Mouse (Mus musculus): Measurements from ENCODE around the gene Enpp1. TPM values are rescaled to one million over a fixed set of nuclear protein-coding genes. Genes with fewer than 3 reads are reported as not detected.

The Enpp1 gene
- polyA plus RNA-seq, 1 experiment from 2014 or later, result 2.2 TPM

DNA sequence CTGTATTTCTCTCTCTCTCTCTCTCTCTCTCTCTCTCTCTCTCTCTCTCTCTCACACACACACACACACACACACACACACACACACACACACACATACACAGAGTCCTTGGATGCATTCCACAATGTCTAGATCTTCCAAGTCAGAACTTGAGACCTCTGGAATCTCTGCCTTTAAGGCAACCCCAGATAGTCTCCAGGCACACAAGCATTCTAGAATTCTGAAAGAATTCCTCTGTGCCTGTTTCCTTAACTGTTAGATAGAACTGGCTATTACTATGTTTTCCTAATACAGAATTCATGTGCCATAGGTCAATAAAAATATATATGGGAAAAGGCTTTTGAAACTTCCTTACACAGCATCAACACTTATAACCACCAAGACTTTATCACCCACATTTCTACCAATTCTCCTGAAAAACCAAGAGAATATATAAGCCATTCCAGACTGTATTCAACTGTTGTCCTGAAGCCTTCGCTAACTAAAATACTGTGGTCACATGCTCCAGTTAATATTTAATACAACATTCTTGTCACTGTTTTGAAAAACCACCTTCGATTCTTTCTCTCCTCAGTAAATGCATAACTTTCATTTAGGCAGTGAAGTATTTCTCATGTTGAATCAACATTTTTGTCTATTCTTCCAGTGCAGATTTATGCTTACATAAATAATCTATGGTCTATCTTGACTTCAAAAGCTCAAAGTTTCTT is 5.4 kb downstream of the Enpp1 start:
- H3K4me1 ChIP-seq, result peaks cover 8% of the 10 kb centered on the region
- no peaks in the 10 kb centered on the region for H3K36me3 ChIP-seq
- no peak overlapping the region for H3K27ac ChIP-seq (replicated peaks)
- no peak overlapping the region for H3K9ac ChIP-seq (replicated peaks)
- no peak overlapping the region for H3K4me3 ChIP-seq
- peaks cover 14% of the 10 kb centered on the region for H3K27me3 ChIP-seq
- WGBS, result 88% methylated on average over 2 of the region's 2 CpGs
- no peaks in the 10 kb centered on the region for H3K9me3 ChIP-seq
- H3K4me2 ChIP-seq (replicated peaks), result no peak overlapping the region
- ATAC-seq (ENCODE audit: low FRiP score, low read depth), result no peak

DNA sequence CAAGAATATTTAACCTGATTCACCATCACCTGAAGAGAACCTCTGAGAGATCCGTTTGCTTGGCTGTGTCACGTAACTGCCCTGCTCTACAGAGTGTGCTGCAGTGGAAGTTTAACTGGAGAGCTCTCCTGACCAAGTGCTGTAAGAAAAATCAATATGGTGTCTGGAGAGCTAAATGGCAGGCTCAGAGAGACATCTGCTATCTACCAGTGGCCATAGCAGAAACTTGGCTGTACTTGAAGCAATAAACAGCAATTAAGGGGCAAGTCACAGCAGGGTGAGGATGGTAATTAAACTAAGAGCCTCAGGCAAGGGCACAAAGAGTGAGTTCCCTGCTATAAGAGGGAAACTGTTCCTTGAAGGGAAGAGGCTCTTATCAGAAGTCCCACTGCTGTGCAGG is 9.3 kb downstream of the Enpp1 start:
- Histone ChIP-seq H3K9me3 (no peaks in the 10 kb centered on the region), H3K9ac (replicated peaks) (no peak overlapping the region), H3K4me2 (replicated peaks) (no peak overlapping the region), H3K36me3 (no peaks in the 10 kb centered on the region), H3K27me3 (no peaks in the 10 kb centered on the region), H3K4me1 (no peaks in the 10 kb centered on the region), H3K4me3 (no peak overlapping the region), H3K27ac (replicated peaks) (no peak overlapping the region)
- no peak for ATAC-seq (ENCODE audit: low FRiP score, low read depth)
- 78% methylated on average over 2 of the region's 2 CpGs for WGBS

DNA sequence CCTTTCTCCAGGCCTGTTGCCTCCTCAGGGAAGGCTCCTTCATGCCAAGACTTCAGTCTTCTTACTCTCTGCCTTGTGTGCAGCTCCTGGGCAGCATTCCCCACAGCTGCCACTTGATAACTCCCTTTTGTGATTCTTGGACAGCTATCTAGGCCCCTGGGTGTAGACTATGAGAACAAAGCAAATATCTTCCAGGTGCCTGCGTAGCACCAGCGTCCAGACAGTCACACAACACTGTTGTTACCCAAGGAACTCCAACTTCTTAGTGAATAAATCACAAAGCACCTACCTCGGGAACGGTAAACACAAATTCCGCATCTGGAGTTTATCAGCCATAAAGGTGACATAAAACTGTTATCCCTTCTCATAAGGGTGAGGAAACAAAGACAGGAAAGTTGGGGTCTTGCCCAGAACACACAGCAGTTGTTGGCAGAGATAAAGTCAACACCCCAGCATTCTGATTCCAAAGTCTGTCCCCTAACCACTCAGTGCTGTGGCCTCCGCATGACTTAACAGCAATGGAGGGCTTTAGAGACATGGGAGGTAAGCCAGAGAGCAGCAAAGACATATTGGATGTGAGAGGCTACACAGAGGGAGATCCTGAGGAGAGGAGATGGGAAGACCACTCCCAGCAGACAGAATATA is 13.7 kb downstream of the Enpp1 start:
- Histone ChIP-seq H3K4me2 (replicated peaks) (no peak overlapping the region), H3K4me1 (no peaks in the 10 kb centered on the region), H3K4me3 (no peak overlapping the region), H3K27ac (replicated peaks) (no peak overlapping the region), H3K9me3 (no peaks in the 10 kb centered on the region), H3K27me3 (no peaks in the 10 kb centered on the region), H3K9ac (replicated peaks) (no peak overlapping the region), H3K36me3 (no peaks in the 10 kb centered on the region)
- ATAC-seq (ENCODE audit: low FRiP score, low read depth), result no peak
- whole genome bisulfite sequencing, result 87% methylated on average over 6 of the region's 6 CpGs

DNA sequence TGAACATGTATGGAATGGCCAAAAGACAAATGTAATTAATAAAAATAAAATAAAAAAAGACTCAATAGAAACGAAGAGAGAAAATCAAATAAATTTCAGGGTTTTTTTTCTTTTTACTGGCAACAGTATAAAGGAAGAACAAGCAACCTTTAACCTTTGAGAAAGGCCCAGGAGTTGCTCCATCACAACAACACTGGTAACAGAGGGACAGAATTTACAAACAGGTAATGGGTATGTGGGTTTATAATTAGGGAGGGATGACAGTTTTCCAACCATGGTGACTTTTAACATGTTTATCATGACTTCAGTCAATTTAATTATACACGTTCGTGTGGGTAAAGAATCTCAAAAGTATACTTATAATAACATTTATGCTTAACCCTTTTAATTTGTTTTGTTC is 15.2 kb downstream of the Enpp1 start:
- Histone ChIP-seq H3K4me2 (replicated peaks) (no peak overlapping the region), H3K27ac (replicated peaks) (no peak overlapping the region), H3K27me3 (no peaks in the 10 kb centered on the region), H3K4me3 (no peak overlapping the region), H3K4me1 (no peaks in the 10 kb centered on the region), H3K9ac (replicated peaks) (no peak overlapping the region), H3K9me3 (no peaks in the 10 kb centered on the region), H3K36me3 (no peaks in the 10 kb centered on the region)
- ATAC-seq (ENCODE audit: low FRiP score, low read depth), result no peak
- 88% methylated on average over 3 of the region's 3 CpGs for WGBS

DNA sequence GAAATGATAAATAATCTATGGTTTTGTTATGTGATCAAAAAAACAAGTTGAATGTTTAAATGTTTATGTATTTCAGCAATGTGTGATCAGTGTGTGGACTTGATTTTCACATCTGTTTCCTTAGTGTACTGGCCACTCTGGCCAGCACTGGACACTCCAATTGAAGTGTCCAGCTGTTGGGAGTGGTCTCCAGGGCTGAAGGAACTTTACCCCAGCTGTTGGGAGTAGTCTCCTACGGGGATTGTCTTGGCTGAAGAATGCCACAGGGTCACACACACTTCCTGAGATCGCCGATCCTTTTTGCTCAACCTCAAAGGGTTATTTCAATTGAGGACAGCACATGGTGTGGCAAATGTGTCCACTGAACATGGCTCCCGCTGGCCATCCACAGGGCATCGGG is 16.2 kb downstream of the Enpp1 start:
- Histone ChIP-seq H3K27me3 (no peaks in the 10 kb centered on the region), H3K4me2 (replicated peaks) (no peak overlapping the region), H3K4me1 (no peaks in the 10 kb centered on the region), H3K9ac (replicated peaks) (no peak overlapping the region), H3K27ac (replicated peaks) (no peak overlapping the region), H3K36me3 (no peaks in the 10 kb centered on the region), H3K9me3 (no peaks in the 10 kb centered on the region), H3K4me3 (no peak overlapping the region)
- ATAC-seq (ENCODE audit: low FRiP score, low read depth), result no peak
- 67% methylated on average over 5 of the region's 5 CpGs for WGBS

DNA sequence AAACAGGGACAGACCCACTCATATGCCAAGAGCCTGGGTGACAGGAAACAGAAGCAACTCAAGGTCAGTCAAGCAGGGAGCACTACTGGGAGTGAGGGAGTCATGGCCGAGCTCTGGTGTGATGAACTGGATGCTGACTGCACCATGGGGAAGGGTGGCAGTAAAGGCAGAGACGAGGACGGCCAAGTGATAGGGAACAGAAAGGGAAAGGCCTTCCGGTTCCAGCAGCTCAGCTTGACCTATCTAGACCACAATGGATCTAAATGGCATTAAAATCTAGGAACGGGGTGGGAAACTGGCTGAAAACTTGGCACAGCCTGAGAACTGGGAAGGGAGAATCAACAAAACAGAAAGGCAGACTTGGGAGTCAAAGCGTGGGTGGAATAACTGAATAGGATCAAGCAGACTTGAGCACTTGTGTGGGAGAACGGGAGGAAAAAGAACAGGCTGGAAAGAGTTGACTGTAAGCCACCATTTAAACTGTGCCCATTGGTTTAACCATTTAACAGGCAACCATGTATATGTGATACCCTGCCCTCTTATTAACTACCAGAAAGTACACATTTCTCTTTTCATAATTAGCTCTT is 29.3 kb downstream of the Enpp1 start:
- ATAC-seq (ENCODE audit: low FRiP score, low read depth), result no peak
- H3K4me1 ChIP-seq, result no peaks in the 10 kb centered on the region
- WGBS, result 82% methylated on average over 7 of the region's 7 CpGs

DNA sequence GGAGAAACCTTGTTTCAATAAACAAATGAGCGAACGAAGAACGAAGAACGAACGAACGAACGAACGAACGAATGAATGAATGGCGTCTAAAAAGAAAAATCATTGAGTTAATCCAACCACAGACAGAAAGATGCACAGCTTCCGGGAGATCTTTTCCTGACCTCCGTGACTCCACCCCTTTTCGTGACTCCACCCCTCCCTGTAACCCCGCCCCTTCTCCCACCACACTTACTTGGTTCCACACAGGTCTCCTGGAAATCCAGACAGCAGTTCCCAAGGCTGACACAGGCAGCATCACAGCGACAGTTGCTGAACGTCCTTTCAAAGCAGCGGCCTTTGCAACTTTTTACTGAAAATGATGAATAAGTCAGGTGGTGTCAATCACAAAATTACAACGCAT is 34.3 kb downstream of the Enpp1 start:
- no peak for ATAC-seq (ENCODE audit: low FRiP score, low read depth)
- Histone ChIP-seq H3K4me2 (replicated peaks) (no peak overlapping the region), H3K36me3 (no peaks in the 10 kb centered on the region), H3K27me3 (no peaks in the 10 kb centered on the region), H3K9ac (replicated peaks) (no peak overlapping the region), H3K27ac (replicated peaks) (no peak overlapping the region), H3K4me3 (no peak overlapping the region), H3K9me3 (no peaks in the 10 kb centered on the region), H3K4me1 (no peaks in the 10 kb centered on the region)
- WGBS, result 93% methylated on average over 18 of the region's 18 CpGs

More for the DNA sequence above, 29.3 kb downstream of the Enpp1 start:
- H3K27me3 ChIP-seq, result no peaks in the 10 kb centered on the region
- H3K4me2 ChIP-seq (replicated peaks), result no peak overlapping the region
- no peaks in the 10 kb centered on the region for H3K36me3 ChIP-seq
- H3K27ac ChIP-seq (replicated peaks), result no peak overlapping the region
- no peak overlapping the region for H3K4me3 ChIP-seq
- H3K9ac ChIP-seq (replicated peaks), result no peak overlapping the region
- no peaks in the 10 kb centered on the region for H3K9me3 ChIP-seq

DNA sequence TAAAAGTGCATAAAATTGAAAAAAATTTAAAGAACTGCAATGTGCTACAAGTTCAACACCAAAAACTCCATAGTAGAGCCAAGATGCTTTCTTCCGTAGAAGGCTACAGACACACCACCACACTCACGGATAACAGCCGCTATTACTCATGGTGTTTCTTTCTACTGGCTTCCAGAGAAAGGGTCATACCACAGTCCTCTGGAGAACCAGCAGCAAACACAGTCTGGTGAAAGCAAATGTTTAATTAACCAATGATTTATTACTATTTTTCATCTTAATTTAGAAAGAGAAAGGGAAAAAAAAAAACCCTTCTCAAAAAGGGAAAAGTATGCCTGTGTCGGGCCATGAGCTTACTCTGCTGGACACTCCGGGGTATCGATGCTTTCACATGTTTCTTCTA is 37.7 kb downstream of the Enpp1 start:
- Histone ChIP-seq H3K9me3 (no peaks in the 10 kb centered on the region), H3K27me3 (no peaks in the 10 kb centered on the region), H3K9ac (replicated peaks) (no peak overlapping the region), H3K4me2 (replicated peaks) (no peak overlapping the region), H3K36me3 (no peaks in the 10 kb centered on the region), H3K4me1 (no peaks in the 10 kb centered on the region), H3K4me3 (no peak overlapping the region), H3K27ac (replicated peaks) (no peak overlapping the region)
- WGBS, result 95% methylated on average over 6 of the region's 6 CpGs
- no peak for ATAC-seq (ENCODE audit: low FRiP score, low read depth)

DNA sequence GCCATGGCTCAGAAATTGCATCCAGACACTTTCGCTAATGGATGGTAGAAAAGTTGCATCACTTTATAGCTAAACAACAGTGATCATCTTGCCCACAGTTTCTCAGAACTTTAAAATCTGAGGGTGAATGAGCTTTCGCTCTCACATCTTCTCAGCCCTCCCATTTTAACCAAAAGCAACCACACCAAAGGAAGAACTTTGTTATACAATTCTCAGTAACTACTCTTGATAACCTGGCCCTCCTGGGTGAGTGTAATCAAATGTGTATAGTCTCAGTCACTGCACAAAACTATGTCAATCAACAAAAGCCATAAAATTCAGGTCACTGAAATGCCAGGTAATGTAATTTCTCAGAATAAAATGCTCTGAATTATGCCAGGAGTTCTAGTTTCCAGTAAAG is 39.0 kb downstream of the Enpp1 start:
- Histone ChIP-seq H3K9ac (replicated peaks) (no peak overlapping the region), H3K4me1 (no peaks in the 10 kb centered on the region), H3K27ac (replicated peaks) (no peak overlapping the region), H3K4me2 (replicated peaks) (no peak overlapping the region), H3K4me3 (no peak overlapping the region), H3K36me3 (no peaks in the 10 kb centered on the region), H3K9me3 (no peaks in the 10 kb centered on the region), H3K27me3 (no peaks in the 10 kb centered on the region)
- WGBS, result 98% methylated on average over 2 of the region's 2 CpGs
- ATAC-seq (ENCODE audit: low FRiP score, low read depth), result no peak

DNA sequence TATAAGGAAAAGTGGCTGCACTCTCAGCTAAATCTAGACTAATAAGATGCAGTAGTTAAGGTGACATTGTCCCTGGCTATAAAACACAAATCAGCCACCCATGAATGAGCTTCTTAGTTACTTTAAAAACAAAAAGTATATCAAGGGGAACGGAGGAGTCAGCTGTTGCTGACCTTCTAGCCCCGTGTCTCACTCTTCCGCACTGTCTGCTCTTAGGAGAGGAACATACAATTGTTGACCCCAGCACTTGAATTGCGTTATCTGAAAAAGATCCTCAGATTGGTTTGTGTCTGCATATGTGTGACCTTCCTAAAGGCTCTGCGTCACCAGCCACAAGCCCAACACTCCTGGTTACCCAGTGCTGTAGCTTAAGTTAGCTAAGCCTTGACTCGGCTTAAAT is 41.4 kb downstream of the Enpp1 start:
- Histone ChIP-seq H3K9me3 (no peaks in the 10 kb centered on the region), H3K27me3 (no peaks in the 10 kb centered on the region), H3K36me3 (no peaks in the 10 kb centered on the region), H3K4me1 (no peaks in the 10 kb centered on the region), H3K27ac (replicated peaks) (no peak overlapping the region), H3K9ac (replicated peaks) (no peak overlapping the region), H3K4me3 (no peak overlapping the region), H3K4me2 (replicated peaks) (no peak overlapping the region)
- no peak for ATAC-seq (ENCODE audit: low FRiP score, low read depth)
- 90% methylated on average over 6 of the region's 6 CpGs for WGBS

DNA sequence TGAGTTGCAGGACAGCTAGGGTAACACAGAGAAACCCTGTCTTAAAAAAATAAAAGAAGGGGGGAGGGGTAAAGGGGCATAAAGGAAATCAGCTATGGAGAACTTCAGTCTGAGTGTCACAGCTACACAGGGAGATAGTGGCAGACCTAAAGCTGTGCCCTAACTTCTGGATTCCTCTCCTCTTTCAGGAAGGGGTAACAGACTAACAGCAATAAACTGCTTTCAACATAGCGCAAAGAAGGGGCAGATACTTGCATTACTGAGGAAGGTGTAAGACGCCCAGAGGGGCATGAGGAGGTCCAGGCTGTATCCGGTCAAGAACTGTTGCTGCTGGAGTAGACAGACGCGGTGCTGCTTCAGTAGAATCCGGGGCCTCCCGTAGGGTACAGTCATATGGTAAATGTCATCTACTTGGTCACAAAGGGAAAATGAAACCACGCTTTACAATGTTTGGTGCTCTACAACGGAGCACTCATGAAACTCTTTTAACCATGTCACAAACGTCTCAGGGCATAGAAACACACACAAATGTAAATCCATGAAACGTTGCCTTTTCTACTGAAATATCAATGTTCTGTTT is 60.9 kb downstream of the Enpp1 start:
- WGBS, result 92% methylated on average over 11 of the region's 11 CpGs
- no peaks in the 10 kb centered on the region for H3K36me3 ChIP-seq
- H3K27ac ChIP-seq (replicated peaks), result no peak overlapping the region
- no peaks in the 10 kb centered on the region for H3K9me3 ChIP-seq
- no peak overlapping the region for H3K4me2 ChIP-seq (replicated peaks)
- no peak overlapping the region for H3K4me3 ChIP-seq
- no peaks in the 10 kb centered on the region for H3K4me1 ChIP-seq
- no peak overlapping the region for H3K9ac ChIP-seq (replicated peaks)
- no peak for ATAC-seq (ENCODE audit: low FRiP score, low read depth)
- no peaks in the 10 kb centered on the region for H3K27me3 ChIP-seq

DNA sequence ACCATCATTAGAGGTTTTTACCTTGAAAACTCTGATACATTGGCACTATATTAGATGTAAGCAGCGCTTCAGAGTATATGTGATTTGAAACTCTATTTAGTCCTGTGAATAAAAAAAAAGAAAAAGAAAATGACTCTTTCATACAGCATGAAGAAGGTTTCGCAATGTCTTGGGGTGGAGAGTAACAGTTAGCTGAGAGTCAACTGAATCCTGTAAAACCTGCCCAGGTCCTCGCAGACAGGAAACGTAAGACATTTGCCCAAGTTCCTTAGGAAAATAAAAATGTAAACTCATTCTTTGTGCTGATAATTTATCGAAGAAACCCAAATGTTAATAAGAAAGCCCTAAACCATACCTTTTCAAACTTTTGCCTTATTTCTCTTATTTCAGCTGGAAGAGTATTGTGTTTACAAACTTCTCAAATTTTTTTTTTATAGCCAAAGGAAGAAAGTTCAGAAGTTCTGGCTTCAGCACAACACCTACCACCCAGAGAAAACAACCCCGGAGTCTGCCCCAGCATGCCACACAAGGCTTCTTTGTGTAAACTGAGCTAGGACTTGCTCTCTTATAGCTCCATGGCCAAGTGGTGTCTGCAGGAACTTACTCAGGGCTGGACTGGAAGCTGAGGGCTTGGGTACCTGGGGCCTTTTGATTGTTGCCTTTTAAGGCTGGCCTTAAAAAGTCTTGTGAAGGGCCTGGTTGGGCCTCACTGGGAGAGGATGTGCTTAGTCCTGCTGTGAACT is 63.8 kb downstream of the Enpp1 start:
- 91% methylated on average over 6 of the region's 6 CpGs for WGBS
- Histone ChIP-seq H3K27me3 (no peaks in the 10 kb centered on the region), H3K9ac (replicated peaks) (no peak overlapping the region), H3K27ac (replicated peaks) (no peak overlapping the region), H3K36me3 (no peaks in the 10 kb centered on the region), H3K4me3 (no peak overlapping the region), H3K4me2 (replicated peaks) (no peak overlapping the region), H3K4me1 (no peaks in the 10 kb centered on the region), H3K9me3 (no peaks in the 10 kb centered on the region)
- ATAC-seq (ENCODE audit: low FRiP score, low read depth), result no peak

All from midbrain, embryonic 12.5 days (tissue).